In the genomic region with DNA sequence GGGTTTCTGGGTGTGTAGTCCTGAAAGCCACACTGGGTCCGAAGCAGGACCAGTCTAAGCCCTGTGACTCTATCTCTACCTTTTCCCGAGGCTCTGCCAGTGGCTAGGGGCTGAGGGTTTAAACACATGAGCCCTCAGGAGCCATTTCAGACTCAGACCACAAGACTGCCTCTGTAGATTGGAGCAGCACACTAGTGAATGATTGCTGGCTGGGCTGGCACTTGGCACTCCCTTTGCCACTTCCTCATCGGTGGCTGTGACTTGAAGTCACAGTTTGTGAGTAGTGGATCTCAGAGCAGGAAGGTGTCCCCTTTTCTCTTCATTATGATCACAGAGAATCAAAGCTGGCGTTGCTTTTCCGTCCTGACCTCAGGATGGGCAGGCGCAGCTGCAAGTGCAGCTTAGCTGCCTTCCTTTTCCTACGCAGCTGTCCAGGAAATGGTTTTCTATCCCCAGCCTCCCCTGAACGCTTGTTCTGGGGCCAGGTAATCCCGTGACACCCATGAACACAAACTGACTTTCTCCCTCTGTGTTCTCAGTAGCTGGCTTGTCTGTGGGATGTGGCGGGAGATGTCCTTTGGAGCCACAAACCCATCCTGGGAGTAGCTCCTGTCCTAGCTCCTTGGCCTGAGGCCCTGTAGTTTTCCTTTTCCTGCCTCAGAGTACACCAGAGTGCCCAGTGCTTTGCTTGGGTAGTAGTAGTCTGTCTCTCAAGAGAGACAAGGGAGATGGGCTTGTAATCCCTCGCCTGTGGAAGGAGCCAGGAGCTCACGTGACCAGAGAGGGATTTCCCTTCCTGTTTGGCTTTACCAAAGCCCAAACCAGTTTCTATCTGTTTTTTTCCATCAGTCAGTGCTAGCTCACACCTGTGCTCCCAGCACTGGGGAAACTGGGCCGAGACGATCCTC, we compare ENCODE assay signal across 10 mouse cellular contexts. TPM values are rescaled to one million over a fixed set of nuclear protein-coding genes. Genes with fewer than 3 reads are reported as not detected.
A peak's percentile ranks its signal among the peaks of the same experiment; 100 is the strongest.
DNase-seq lines count a peak whose midpoint lies in the region; ATAC-seq lines count a peak whose summit lies in the region.
"Had no signal": no experiment of that assay in that cellular context is flagged by ENCODE, and none has a peak within 500 bp of the region (broad histone marks: within the 10 kb centered on the region; RNA-seq: fewer than 3 reads in every experiment).

No protein-coding gene starts in this region.

- DNase-seq in cerebellum, adult 18-20 months, result peak; percentile 23 to 27
- no peak for DNase-seq in cerebellum, postnatal 4 days (ENCODE audit: low spot score in 2 of 2)
- no peak for DNase-seq in limb, embryonic 11.5 days (ENCODE audit: low spot score)
- DNase-seq in limb, embryonic 10.5 days (ENCODE audit: low spot score), result no peak
- peak; percentile 6 to 17 for DNase-seq in thymus, adult 18-20 months
- DNase-seq in urinary bladder, postnatal 14 days (ENCODE audit: low spot score), result no peak
- no peak for DNase-seq in adrenal gland, postnatal 10 days

- no peak overlapping the region for H3K27ac ChIP-seq in limb, embryonic 11.5 days (replicated peaks; ENCODE audit: low read depth, low read length)
- H3K27ac ChIP-seq in limb, embryonic 10.5 days, result no peak overlapping the region
- H3K27ac ChIP-seq: kidney, postnatal 0 days; limb, embryonic 12.5 days had no signal

- no peak overlapping the region for H3K4me3 ChIP-seq in limb, embryonic 11.5 days (ENCODE audit: low read depth, low read length)
- no peak overlapping the region for H3K4me3 ChIP-seq in limb, embryonic 10.5 days
- H3K4me3 ChIP-seq: limb, embryonic 12.5 days had no signal

- no peaks in the 10 kb centered on the region for H3K4me1 ChIP-seq in limb, embryonic 11.5 days (ENCODE audit: control insufficient read depth, insufficient read depth, low read length)
- H3K4me1 ChIP-seq in limb, embryonic 10.5 days, result peaks cover 13% of the 10 kb centered on the region

- no peaks in the 10 kb centered on the region for H3K9me3 ChIP-seq in limb, embryonic 11.5 days (ENCODE audit: control insufficient read depth, low read length)
- no peaks in the 10 kb centered on the region for H3K9me3 ChIP-seq in limb, embryonic 10.5 days (replicated peaks)
- H3K9me3 ChIP-seq: limb, embryonic 12.5 days had no signal

- WGBS in limb, embryonic 11.5 days, result 76% methylated on average over 14 of the region's 14 CpGs
- 82% methylated on average over 14 of the region's 14 CpGs for WGBS in limb, embryonic 10.5 days

- no peak for ATAC-seq in limb, embryonic 11.5 days (ENCODE audit: insufficient number of reproducible peaks, low FRiP score, low TSS enrichment, low read depth)
- ATAC-seq in granulocyte monocyte progenitor cell, adult 5-6 weeks (replicated peaks; ENCODE audit: poor library complexity, severe bottlenecking), result peak; percentile 78

- H3K4me2 ChIP-seq in limb, embryonic 11.5 days (ENCODE audit: low read depth, severe bottlenecking), result no peak overlapping the region
- H3K4me2 ChIP-seq: limb, embryonic 12.5 days had no signal

- H3K27me3 ChIP-seq in limb, embryonic 11.5 days (ENCODE audit: control insufficient read depth, insufficient read depth, low read length), result no peaks in the 10 kb centered on the region
- no peaks in the 10 kb centered on the region for H3K27me3 ChIP-seq in limb, embryonic 10.5 days (ENCODE audit: low read depth, poor library complexity, severe bottlenecking)
- H3K27me3 ChIP-seq: limb, embryonic 12.5 days had no signal

- H3K36me3 ChIP-seq in limb, embryonic 11.5 days (ENCODE audit: control insufficient read depth, insufficient read depth, low read length), result no peaks in the 10 kb centered on the region
- H3K36me3 ChIP-seq in limb, embryonic 10.5 days, result no peaks in the 10 kb centered on the region
- H3K36me3 ChIP-seq: limb, embryonic 12.5 days had no signal

- H3K9ac ChIP-seq in limb, embryonic 11.5 days (ENCODE audit: low read length), result 0 out of 2 replicates have a peak overlapping the region, but pooled peaks have one; percentile 7
- H3K9ac ChIP-seq: limb, embryonic 12.5 days had no signal

RNA-seq across cellular contexts. Expression of a gene that starts 37.9 kb away (rescaled TPM):
- 6.9 and 7.0 TPM in 2 replicates for polyA plus RNA-seq in limb, embryonic 11.5 days (2014; fragmentation: Nextera tagmentation; extraction: Ambion mirVana)
- polyA plus RNA-seq in limb, embryonic 10.5 days (2016; fragmentation: Nextera tagmentation; extraction: Ambion mirVana), result 5.8 and 7.0 TPM in 2 replicates
- 55.7 and 60.2 TPM in 2 replicates for total RNA-seq in granulocyte monocyte progenitor cell, adult 5-6 weeks (2014; fragmentation: Nextera tagmentation)
- 75.4 and 121 TPM in 2 replicates for total RNA-seq in granulocyte monocyte progenitor cell, adult 5-6 weeks (2017)
- 100 to 1,000 TPM; 915 to 931 TPM for total RNA-seq in adrenal gland, postnatal 10 days (2021)

RNA-seq across cellular contexts. Expression of a gene that starts 43.1 kb away (rescaled TPM):
- polyA plus RNA-seq in limb, embryonic 11.5 days (2014; fragmentation: Nextera tagmentation; extraction: Ambion mirVana), result 27.9 and 28.5 TPM in 2 replicates
- 26.5 and 27.1 TPM in 2 replicates for polyA plus RNA-seq in limb, embryonic 10.5 days (2016; fragmentation: Nextera tagmentation; extraction: Ambion mirVana)
- total RNA-seq in granulocyte monocyte progenitor cell, adult 5-6 weeks (2014; fragmentation: Nextera tagmentation), result 21.1 and 48.4 TPM in 2 replicates
- 65.7 and 125 TPM in 2 replicates for total RNA-seq in granulocyte monocyte progenitor cell, adult 5-6 weeks (2017)
- 1 to 10 TPM; 5.7 to 6.8 TPM for total RNA-seq in adrenal gland, postnatal 10 days (2021)

Comparison
In these comparisons a context has a peak if more than half of its experiments do, and no peak if none do; other contexts are left out.
1. DNase-seq: peak in cerebellum, adult 18-20 months (2 of 2) and thymus, adult 18-20 months (2 of 2); none in cerebellum, postnatal 4 days (0 of 2), limb, embryonic 11.5 days (single experiment), limb, embryonic 10.5 days (single experiment), urinary bladder, postnatal 14 days (single experiment) and adrenal gland, postnatal 10 days (single experiment).
2. RNA of a gene that starts 37.9 kb away (total RNA-seq): 915 to 931 TPM in adrenal gland, postnatal 10 days; 55.7 to 121 TPM in granulocyte monocyte progenitor cell, adult 5-6 weeks; every median in the first group is over 4 times any median in the second.